Mouse (Mus musculus) lung, postnatal 14 days (tissue): ENCODE measurements at regions not wholly inside any gene's neighbourhood (a gene's known extent, or its start where the extent isn't known, plus 50 kb on each side); places are given as distances from the start of the nearest gene placed in this dataset.
A peak's percentile ranks its signal among the peaks of the same experiment; 100 is the strongest.

Experiments
- DNase-seq: peaks from one replicate; pipeline ENCODE4 v3.0.0; 2021

- no peak for DNase-seq
These were observed 797.1 kb upstream of the Slit2 start for GRCm38 (mm10) chr5:47185868-47186267.

GRCm38 (mm10) chr5:47202164-47202914 lies 780.6 kb upstream of the Slit2 start:
- no peak for DNase-seq

- no peak for DNase-seq
These were observed 780.0 kb upstream of the Slit2 start for GRCm38 (mm10) chr5:47202915-47203296.

GRCm38 (mm10) chr5:47210542-47210941 lies 772.4 kb upstream of the Slit2 start:
- DNase-seq: no peak

- DNase-seq: no peak
These were observed 767.5 kb upstream of the Slit2 start for GRCm38 (mm10) chr5:47215421-47215820.

- DNase-seq: no peak
These were observed 757.7 kb upstream of the Slit2 start for GRCm38 (mm10) chr5:47225247-47225646.

GRCm38 (mm10) chr5:47236094-47236493 lies 746.8 kb upstream of the Slit2 start:
- DNase-seq: no peak

GRCm38 (mm10) chr5:47240060-47240459 lies 742.9 kb upstream of the Slit2 start:
- no peak for DNase-seq

GRCm38 (mm10) chr5:47240586-47240985 lies 742.4 kb upstream of the Slit2 start:
- no peak for DNase-seq

GRCm38 (mm10) chr5:47254835-47255369 lies 728.0 kb upstream of the Slit2 start:
- no peak for DNase-seq

GRCm38 (mm10) chr5:47261658-47262411 lies 721.1 kb upstream of the Slit2 start:
- DNase-seq: no peak

- DNase-seq: no peak
These were observed 710.3 kb upstream of the Slit2 start for GRCm38 (mm10) chr5:47272642-47273041.

- DNase-seq: no peak
These were observed 709.3 kb upstream of the Slit2 start for GRCm38 (mm10) chr5:47273389-47274255.

GRCm38 (mm10) chr5:47274256-47274638 lies 708.7 kb upstream of the Slit2 start:
- no peak for DNase-seq

- DNase-seq: no peak
These were observed 706.4 kb upstream of the Slit2 start for GRCm38 (mm10) chr5:47276231-47277195.

- peak; percentile 55 for DNase-seq
These were observed 703.3 kb upstream of the Slit2 start for GRCm38 (mm10) chr5:47279630-47280029.

GRCm38 (mm10) chr5:47299602-47300001 lies 683.3 kb upstream of the Slit2 start:
- no peak for DNase-seq

GRCm38 (mm10) chr5:47317506-47317905 lies 665.4 kb upstream of the Slit2 start:
- no peak for DNase-seq

GRCm38 (mm10) chr5:47318147-47318546 lies 664.8 kb upstream of the Slit2 start:
- DNase-seq: no peak

- DNase-seq: no peak
These were observed 660.3 kb upstream of the Slit2 start for GRCm38 (mm10) chr5:47322511-47323167.

- no peak for DNase-seq
These were observed 648.6 kb upstream of the Slit2 start for GRCm38 (mm10) chr5:47334299-47334698.
